Mouse (Mus musculus): ENCODE measurements around the gene Ddx47.

DNA sequence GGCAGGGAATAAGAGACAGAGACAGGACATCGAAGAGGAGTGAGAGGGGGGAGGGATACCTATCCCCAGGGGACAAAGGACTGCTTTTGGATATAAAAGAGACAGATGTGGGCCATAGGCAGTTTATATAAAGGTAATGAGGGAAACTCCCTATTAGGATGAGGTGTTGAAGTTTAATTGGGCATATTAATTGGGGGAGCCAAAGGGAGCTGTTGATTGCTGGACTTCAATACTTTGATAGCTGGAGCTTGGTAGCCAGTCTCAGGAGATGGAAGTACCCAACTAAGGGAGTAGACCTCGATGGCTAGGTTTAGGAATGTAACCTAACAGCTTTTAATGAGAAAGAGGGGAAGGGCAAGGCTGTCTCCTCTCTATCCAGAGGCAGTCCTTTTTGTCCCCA is 47.5 kb upstream of the Ddx47 start:
- no peak for TF ChIP-seq CTCF (IDR thresholded peaks at IDR 0.05; ENCODE audit: low read depth)
- no peak for TF ChIP-seq EP300 (IDR thresholded peaks at IDR 0.05; ENCODE audit: low read depth)

Data from liver, embryonic 14.5 days (tissue).